Mouse (Mus musculus): ENCODE measurements around the gene Trip10.

The Trip10 gene

DNA sequence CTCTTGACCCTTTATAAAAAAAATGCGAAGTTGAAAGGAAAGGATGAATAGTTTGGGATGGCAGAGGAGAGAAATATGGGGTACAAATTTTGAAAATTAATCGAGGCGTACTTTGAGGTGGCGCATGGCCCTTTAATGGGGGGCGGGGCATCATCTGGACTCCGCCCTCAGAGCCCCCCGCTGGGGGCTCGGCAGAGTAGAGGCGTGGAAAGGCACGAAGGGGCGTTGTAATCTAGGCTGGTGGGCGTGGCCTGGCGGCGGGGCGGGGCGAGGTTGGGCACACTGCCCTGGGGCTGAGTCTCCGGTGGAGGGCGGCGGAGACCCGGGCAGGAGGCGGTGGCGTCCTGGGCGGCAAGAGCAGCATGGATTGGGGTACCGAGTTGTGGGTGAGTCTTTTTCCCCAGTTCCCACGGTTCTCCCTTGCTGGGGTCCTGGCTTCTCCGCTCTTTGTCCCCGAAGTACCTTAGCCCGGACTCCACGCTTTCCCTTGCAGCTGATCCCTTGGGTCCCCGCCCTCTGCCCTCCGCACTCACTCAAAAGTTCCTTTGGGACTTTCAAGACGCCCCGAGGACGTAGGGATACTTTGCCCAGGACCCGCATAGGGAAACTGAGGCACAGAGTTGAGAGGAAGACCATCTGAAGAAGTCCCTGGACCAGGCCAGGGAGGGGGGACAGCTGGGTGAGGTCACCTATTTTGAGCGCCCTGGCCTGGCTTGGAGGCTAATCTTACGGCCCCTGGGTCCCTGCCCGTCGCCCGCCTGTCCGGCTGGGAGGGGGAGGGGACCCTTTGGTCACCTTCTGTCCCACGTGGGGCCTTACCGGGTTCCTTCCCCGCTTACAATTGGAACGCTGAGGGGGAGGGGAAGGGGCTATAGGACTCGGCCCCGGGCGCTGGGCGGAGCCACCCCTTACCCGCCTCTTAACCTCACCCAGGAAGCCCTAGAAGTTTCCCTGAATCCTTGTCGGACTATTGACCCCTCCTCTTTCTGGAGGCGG lies at the start of gene Trip10:
TSS of gene Trip10 (plus strand) at position 270 of the 996 bp plus-strand sequence.
- DNase-seq, result peak; percentile 88

GRCm38 (mm10) chr17:57201841-57202724 lies 47.2 kb upstream of the Trip10 start:
- no peak for DNase-seq

- no peak for DNase-seq
Observed at GRCm38 (mm10) chr17:57207938-57208337, 41.3 kb upstream of the Trip10 start.

GRCm38 (mm10) chr17:57209330-57209729 lies 39.9 kb upstream of the Trip10 start:
- DNase-seq, result no peak

DNA sequence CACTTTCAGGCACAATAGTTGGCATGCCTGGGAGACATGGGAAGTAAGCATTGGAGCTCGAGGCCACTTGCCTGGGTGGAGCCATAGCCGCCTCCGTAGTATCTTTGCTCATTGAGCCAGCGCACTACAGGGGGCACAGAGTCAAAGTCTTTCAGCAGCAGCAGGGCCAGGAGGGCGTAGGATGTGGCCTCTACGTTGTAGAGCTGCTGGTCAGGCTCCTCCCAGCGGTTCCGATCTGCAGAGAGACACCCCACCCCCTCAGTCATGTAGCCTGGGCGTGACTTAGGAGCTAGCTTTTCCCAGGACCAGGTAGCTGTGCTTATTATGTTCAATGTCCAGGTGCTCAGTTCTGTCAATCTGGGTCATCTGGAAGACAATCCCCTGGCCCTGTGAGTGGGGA lies 37.8 kb upstream of the Trip10 start:
- DNase-seq, result no peak

DNA sequence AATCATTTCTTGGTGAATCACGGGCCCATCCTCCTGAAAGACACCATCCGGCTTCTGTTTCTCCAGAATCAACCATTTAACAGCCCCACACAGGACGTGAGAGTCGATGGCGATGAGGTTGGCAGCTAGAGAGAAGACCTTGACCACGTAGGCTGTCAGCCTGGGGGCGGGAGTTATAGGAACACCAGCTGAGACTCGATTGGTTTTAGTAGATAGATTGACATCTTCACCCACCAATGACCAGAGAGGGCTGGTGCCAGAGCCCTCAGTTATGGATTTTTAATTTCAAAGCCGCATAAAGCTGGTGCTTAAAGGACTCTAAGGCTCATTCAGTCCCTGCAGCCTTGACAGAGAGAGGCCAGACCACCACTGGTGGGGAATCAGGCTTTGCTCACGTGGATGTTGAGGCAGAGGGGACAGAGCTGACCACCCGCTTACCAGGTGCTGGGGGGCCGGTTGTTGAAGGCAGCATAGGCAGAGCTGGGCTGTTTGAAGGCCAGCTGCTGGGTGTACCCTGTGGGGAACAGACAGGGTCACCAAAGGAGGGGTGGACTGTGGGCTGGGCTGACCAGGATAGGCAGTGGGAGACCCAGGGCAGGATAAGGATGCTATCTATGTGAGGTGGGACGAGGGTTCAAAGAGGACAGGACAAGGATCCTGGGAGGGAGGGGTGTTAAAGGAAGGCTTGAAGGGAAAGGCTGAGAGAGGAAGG lies 34.4 kb upstream of the Trip10 start:
- DNase-seq, result no peak

- no peak for DNase-seq
Observed at GRCm38 (mm10) chr17:57218335-57218900, 30.8 kb upstream of the Trip10 start.

- DNase-seq, result peak; percentile 81
Observed at GRCm38 (mm10) chr17:57219167-57219883, 29.9 kb upstream of the Trip10 start.

DNA sequence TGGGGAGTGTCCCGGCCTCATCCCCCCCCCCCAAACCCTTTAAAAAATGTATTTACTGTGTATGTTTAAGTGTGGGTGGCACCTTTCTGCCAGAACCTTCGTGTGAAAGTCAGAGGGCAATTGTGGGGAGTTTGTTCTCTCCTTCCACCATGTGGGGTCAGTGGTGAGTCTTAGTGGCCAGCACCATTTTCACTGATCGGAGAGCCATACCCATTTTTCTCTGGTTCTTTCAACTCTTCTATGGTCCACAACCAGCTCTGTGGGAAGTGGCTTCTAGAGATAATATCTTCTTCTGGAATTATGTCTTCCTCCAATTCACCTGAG lies 29.4 kb upstream of the Trip10 start:
- no peak for DNase-seq

- no peak for DNase-seq
Observed at GRCm38 (mm10) chr17:57221911-57222310, 27.3 kb upstream of the Trip10 start.

DNA sequence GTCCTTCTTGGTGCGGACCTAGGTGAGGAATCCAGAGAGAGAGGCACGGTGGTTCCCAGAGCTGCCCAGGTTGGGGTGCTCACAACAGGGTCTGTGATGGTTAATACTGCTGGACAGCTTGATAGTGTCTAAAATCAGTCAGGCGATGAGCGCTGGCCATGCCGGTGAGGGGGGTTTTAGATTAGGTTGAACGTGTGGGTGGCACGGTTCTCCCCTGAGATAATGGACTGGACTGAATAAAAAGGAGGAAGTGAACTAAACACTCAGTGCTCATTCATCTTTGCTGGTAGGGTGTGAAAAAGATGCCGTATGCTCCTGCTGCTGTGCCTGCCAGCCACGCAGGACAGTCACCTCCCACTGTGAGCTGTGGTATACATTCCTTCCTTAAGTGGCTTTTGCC lies 25.9 kb upstream of the Trip10 start:
- no peak for DNase-seq

DNA sequence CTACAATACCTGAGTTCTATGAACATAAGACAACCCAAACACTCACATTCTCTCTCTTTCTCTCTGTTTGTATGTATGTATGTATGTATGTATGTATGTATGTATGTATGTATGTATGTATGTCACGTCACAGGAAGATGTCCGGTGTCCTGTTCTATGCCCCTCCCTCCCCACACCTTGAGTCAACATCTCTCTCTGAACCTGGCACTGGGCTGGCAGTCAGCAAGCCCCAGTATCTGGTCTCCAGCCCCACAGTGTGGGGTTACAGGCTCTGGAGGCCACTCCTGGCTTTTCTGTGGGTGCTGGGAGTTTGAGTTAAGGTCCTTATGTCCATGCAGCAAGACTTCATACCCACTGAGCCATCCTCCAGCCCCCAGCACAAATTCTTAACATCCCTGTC lies 21.8 kb upstream of the Trip10 start:
- no peak for DNase-seq

- no peak for DNase-seq
Observed at GRCm38 (mm10) chr17:57228014-57228413, 21.2 kb upstream of the Trip10 start, which contains the start of gene C3. Gene C3, minus strand, starts transcription at chr17:57228136.

DNA sequence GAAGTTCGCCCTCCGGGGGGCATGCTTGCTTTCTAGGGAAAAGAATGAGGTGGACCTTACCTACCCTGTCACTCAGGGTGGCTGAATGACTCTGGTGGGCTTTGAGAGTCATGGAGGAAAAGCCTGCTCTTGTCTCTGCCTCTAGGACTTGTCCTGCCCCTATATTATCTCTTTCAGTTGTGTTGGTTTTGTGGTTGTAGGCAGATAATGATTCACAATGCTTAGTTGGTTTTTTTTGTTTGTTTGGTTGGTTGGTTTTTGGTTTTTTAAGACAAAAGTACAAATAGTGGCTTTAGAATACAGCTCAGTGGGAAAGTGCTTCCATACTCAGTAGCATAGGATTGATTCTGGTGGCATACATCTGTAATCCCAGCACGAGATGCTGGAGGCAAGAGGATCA lies 20.4 kb upstream of the Trip10 start:
- no peak for DNase-seq

GRCm38 (mm10) chr17:57229851-57230727 lies 19.2 kb upstream of the Trip10 start:
- DNase-seq, result no peak

- DNase-seq, result no peak
Observed at GRCm38 (mm10) chr17:57230728-57231125, 18.5 kb upstream of the Trip10 start.

- no peak for DNase-seq
Observed at GRCm38 (mm10) chr17:57231321-57231771, 17.9 kb upstream of the Trip10 start.

DNA sequence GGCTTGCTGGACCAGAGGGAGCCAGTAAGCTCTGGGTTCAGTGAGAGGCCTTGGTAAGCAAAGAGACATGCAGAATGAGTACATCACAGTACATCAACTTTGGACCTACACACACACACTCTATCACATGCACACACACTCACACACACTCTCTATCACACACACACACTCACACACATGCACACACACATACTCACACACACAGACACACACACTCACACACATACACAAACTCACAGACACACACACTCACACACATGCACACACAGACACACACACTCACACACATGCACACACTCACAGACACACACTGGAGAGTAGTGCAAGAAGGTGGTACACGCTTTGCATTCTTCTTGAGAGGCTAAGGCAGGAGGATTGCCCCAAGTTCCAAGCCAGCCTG lies 17.1 kb upstream of the Trip10 start:
- no peak for DNase-seq

DNA sequence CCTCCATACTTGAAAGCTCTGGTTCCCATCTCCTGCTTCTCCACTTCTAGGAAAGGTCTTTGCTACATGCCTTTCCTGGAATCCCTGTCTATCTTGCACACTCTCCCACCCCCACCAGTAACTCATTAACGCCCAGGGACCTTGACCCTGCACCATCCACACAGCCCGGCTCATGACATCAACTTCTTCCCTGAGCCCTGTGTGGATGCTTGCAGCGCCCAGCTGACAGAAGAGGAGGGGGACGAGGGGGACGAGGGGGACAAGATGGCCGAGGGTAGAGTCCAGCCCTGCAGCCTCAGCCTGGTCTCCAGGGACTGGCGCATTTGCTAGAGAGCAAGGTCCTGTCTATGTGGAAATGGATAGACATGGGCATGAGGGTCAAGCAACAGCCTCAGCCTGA lies 16.2 kb upstream of the Trip10 start:
- no peak for DNase-seq

DNA sequence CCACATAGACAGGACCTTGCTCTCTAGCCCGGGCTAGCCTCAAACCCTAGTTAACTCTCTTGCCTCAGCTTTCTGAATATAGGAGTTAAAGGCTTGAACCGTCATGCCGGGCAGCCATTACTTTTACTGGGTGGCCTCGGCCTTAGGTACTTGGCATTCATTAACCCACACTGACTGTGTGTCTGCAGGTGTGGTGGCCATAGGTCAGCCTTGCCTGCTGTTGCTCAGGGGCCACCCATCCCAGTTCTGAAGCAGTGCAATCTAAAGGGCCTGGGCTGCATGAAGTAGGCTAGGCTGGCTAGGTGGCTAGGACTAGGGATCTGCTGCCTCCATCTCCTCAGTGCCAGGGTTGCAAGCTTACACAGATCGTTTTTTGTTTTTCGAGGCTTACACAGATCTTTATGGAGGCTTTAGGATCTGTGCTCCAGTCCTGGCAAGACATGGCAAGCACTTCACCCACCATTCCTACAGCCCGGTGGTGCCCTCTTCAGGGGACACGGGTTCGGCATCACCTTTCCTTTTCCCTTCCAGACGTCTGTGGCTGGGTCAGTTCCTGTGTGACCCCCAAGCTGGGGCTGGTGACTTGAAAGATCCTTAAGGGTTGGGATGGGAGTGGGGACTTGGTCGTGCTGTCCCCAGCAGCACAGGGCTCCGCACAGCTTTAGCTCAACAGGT lies 14.9 kb upstream of the Trip10 start:
- no peak for DNase-seq
